Mouse (Mus musculus) granulocyte monocyte progenitor cell, adult 5-6 weeks (primary cell): ENCODE data around the gene Grid1. TPM values are rescaled to one million over a fixed set of nuclear protein-coding genes. Genes with fewer than 3 reads are reported as not detected.

Experiments
- ATAC-seq: replicated peaks from 2 replicates; pipeline ENCODE4 v1.8.0; 2016; ENCODE audit warnings: mild to moderate bottlenecking, moderate TSS enrichment, inconsistent platforms; ENCODE audit not compliant: poor library complexity, severe bottlenecking
- total RNA-seq, 2 experiments: library from RNA; stranded (forward) in 1 of 2; stranded (reverse) in 1 of 2; fragments of 200-712, 200-1000 nt in 1 of 2; fragments of >200 nt in 1 of 2; fragmentation: Nextera tagmentation in 1 of 2; gene quantifications; 2 replicates each; pipeline ENCODE4 v1.2.3; 2014 to 2017

The Grid1 gene
- total RNA-seq (2014; fragmentation: Nextera tagmentation): not detected in 2 replicates
- total RNA-seq (2017): not detected in 2 replicates

GRCm38 (mm10) chr14:34819919-34820652 is at the start of gene Grid1:
TSS of gene Grid1 (plus strand) at chr14:34820108.
- ATAC-seq: 0 out of 2 replicates have a peak, but pooled peaks have one; percentile 9

GRCm38 (mm10) chr14:34770467-34770866 is 49.4 kb upstream of the Grid1 start:
- ATAC-seq: no peak

- ATAC-seq: no peak
Measured at GRCm38 (mm10) chr14:34771601-34772000, 48.3 kb upstream of the Grid1 start.

- no peak for ATAC-seq
Measured at GRCm38 (mm10) chr14:34772132-34772531, 47.8 kb upstream of the Grid1 start.

GRCm38 (mm10) chr14:34773681-34774080 is 46.2 kb upstream of the Grid1 start:
- ATAC-seq: no peak

- no peak for ATAC-seq
Measured at GRCm38 (mm10) chr14:34774231-34774630, 45.7 kb upstream of the Grid1 start.

GRCm38 (mm10) chr14:34776719-34777385 is 43.1 kb upstream of the Grid1 start:
- ATAC-seq: no peak

GRCm38 (mm10) chr14:34777810-34778209 is 42.1 kb upstream of the Grid1 start:
- ATAC-seq: peak; percentile 90

GRCm38 (mm10) chr14:34778760-34779159 is 41.1 kb upstream of the Grid1 start:
- no peak for ATAC-seq

GRCm38 (mm10) chr14:34793406-34794037 is 26.4 kb upstream of the Grid1 start:
- ATAC-seq: no peak

GRCm38 (mm10) chr14:34810763-34811489 is 9.0 kb upstream of the Grid1 start:
- ATAC-seq: peak; percentile 78

GRCm38 (mm10) chr14:34811490-34811808 is 8.5 kb upstream of the Grid1 start:
- ATAC-seq: no peak

GRCm38 (mm10) chr14:34816301-34816700 is 3.6 kb upstream of the Grid1 start:
- ATAC-seq: no peak

- ATAC-seq: no peak
Measured at GRCm38 (mm10) chr14:34818387-34818980, 1.4 kb upstream of the Grid1 start.

GRCm38 (mm10) chr14:34819121-34819918 is 588 bp upstream of the Grid1 start:
- ATAC-seq: no peak

- 0 out of 2 replicates have a peak, but pooled peaks have one; percentile 11 for ATAC-seq
Measured at GRCm38 (mm10) chr14:34820653-34821005, 721 bp downstream of the Grid1 start.

- peak; percentile 42; the same call in 1 of the 2 replicates for ATAC-seq
Measured at GRCm38 (mm10) chr14:34821131-34821790, 1.4 kb downstream of the Grid1 start.

- no peak for ATAC-seq
Measured at GRCm38 (mm10) chr14:34823136-34823535, 3.2 kb downstream of the Grid1 start.

- ATAC-seq: no peak
Measured at GRCm38 (mm10) chr14:34824186-34824585, 4.3 kb downstream of the Grid1 start.
